Mouse (Mus musculus) neural tube, embryonic 11.5 days (tissue): ENCODE data around the gene Apoe. TPM values are rescaled to one million over a fixed set of nuclear protein-coding genes. Genes with fewer than 3 reads are reported as not detected.

ENCODE experiments used
- ATAC-seq: fragments of 200-750 bp; cut with Nextera tagmentation; 2 replicates; pipeline ENCODE4 v1.8.0; 2017; ENCODE audit warnings: moderate number of reproducible peaks, mild to moderate bottlenecking, moderate TSS enrichment, moderate library complexity; ENCODE audit not compliant: insufficient read depth, low FRiP score, low TSS enrichment
- DNase-seq: peaks from one replicate; pipeline ENCODE4 v3.0.0-alpha.2; 2015; ENCODE audit warnings: low spot score
- H3K27ac ChIP-seq: fragments of 300-500 bp; sonication (generic); 2 replicates; pipeline ENCODE4 v1.5.1; 2014; ENCODE audit warnings: low read depth, mild to moderate bottlenecking, low read length
- H3K27me3 ChIP-seq: fragments of 300-500 bp; sonication (generic); 2 replicates; pipeline ENCODE4 v1.6.1; 2014; ENCODE audit warnings: mild to moderate bottlenecking, low read length, mixed read lengths; ENCODE audit not compliant: control insufficient read depth, insufficient read depth
- H3K36me3 ChIP-seq: fragments of 300-500 bp; sonication (generic); 2 replicates; pipeline ENCODE4 v1.6.1; 2014; ENCODE audit warnings: mild to moderate bottlenecking, low read length, moderate library complexity, mixed read lengths; ENCODE audit not compliant: control insufficient read depth, insufficient read depth
- H3K4me1 ChIP-seq: fragments of 300-500 bp; sonication (generic); 2 replicates; pipeline ENCODE4 v1.6.1; 2014; ENCODE audit warnings: low read length, mixed read lengths; ENCODE audit not compliant: control insufficient read depth, insufficient read depth
- H3K4me2 ChIP-seq: fragments of 300-500 bp; sonication (generic); 2 replicates; pipeline ENCODE4 v1.6.1; 2014; ENCODE audit warnings: low read depth, mild to moderate bottlenecking, moderate library complexity
- H3K4me3 ChIP-seq: fragments of 300-500 bp; sonication (generic); 2 replicates; pipeline ENCODE4 v1.5.1; 2014; ENCODE audit warnings: low read depth, low read length
- H3K9ac ChIP-seq: fragments of 300-500 bp; sonication (generic); 2 replicates; pipeline ENCODE4 v1.6.1; 2014; ENCODE audit warnings: mild to moderate bottlenecking, low read length
- H3K9me3 ChIP-seq: fragments of 300-500 bp; sonication (generic); 2 replicates; pipeline ENCODE4 v1.6.1; 2016; ENCODE audit warnings: low read length; ENCODE audit not compliant: control insufficient read depth
- WGBS: fragments of 180-500 bp; shearing (Covaris S2); extraction: QIAGEN DNeasy Blood & Tissue Kit; methylation state at CpG from one replicate; pipeline ENCODE4 v1.1.7; 2014; 5-methylcytosine and 5-hydroxymethylcytosine counted together
- polyA plus RNA-seq: library from polyadenylated mRNA; unstranded; fragments of >200 nt; fragmentation: Nextera tagmentation; extraction: Ambion mirVana; gene quantifications from 2 replicates; pipeline ENCODE4 v1.2.1, GENCODE M21; 2014

Gene Apoe
- polyA plus RNA-seq, 1 experiment from 2014 or later: 125 TPM

DNA sequence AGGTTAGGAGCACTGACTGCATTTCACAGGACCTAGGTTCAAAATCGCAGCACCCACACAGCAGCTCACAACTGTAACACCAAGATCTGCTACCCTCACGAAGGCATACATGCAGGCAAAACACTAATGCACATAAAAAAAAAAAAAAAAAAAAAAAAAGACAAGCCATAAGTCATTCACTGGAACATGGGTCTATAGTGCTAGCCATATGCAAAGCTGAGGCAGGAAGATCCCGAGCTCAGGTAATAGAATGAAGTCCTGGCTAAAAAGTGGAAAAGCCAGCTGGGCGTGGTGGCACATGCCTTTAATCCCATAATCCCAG is 800 bp upstream of the Apoe start:
- no peak for DNase-seq
- 76% methylated on average over 4 of the region's 4 CpGs for WGBS
- 0 out of 2 replicates have a peak, but pooled peaks cover 4% of the 10 kb centered on the region for H3K36me3 ChIP-seq
- H3K9ac ChIP-seq: no peak overlapping the region
- H3K27me3 ChIP-seq: no peaks in the 10 kb centered on the region
- ATAC-seq: no peak
- no peaks in the 10 kb centered on the region for H3K9me3 ChIP-seq
- no peak overlapping the region for H3K4me2 ChIP-seq
- H3K4me3 ChIP-seq: no peak overlapping the region
- 0 out of 2 replicates have a peak, but pooled peaks cover 7% of the 10 kb centered on the region for H3K4me1 ChIP-seq
- no peak overlapping the region for H3K27ac ChIP-seq

DNA sequence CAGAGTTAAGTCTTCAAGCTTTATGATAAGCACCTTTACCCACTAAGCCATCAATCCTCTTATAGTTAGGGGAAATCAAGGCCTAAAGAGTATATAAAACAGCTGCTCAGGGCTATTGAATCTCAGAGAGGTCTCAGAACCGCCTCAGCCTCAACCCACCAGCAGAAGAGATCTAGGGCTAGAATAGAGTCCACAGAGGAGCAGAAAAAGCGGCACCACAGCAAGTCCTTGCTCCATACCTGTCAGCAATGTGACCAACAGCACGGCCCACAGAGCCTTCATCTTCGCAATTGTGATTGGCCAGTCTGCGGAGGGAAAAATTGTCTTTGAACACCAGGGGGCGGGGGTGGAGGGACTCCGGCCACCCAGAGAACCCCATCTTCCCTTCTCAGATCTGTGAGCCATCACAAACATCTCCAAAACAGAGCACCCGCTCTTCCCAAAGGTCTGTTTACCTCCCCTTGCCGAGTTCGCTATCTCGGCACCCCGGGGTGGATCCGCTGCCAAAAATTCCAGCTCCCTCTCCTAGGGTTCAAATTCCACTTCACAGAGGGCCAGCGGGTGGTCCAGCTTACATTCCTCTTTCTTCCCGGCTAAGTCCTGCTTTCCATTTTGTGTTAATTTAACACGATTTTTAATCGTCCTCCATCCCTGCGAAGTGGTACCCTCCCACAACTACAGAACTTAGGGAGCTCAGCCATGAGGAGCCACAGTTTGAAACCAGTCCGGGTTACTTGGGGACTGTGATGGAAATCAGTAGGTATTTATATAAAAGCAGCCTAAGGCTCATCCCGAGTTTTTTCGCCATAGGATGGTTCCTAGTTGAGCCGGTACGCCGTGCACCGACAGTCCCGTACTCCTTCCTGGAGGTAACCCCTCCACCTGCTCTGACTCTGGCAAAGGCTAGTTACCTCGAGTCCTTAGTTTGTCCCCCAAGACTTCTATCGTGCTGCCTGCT is 760 bp downstream of the Apoe start:
- H3K27me3 ChIP-seq: no peaks in the 10 kb centered on the region
- H3K36me3 ChIP-seq: 0 out of 2 replicates have a peak, but pooled peaks cover 4% of the 10 kb centered on the region
- H3K27ac ChIP-seq: no peak overlapping the region
- DNase-seq (peak; percentile 59), ATAC-seq (no peak)
- peak overlapping the region; percentile 53 for H3K4me2 ChIP-seq
- peak overlapping the region; percentile 29 for H3K4me3 ChIP-seq
- H3K4me1 ChIP-seq: 0 out of 2 replicates have a peak, but pooled peaks cover 7% of the 10 kb centered on the region
- no peaks in the 10 kb centered on the region for H3K9me3 ChIP-seq
- WGBS: 4% methylated on average over 28 of the region's 28 CpGs
- H3K9ac ChIP-seq: peak overlapping the region; percentile 49

DNA sequence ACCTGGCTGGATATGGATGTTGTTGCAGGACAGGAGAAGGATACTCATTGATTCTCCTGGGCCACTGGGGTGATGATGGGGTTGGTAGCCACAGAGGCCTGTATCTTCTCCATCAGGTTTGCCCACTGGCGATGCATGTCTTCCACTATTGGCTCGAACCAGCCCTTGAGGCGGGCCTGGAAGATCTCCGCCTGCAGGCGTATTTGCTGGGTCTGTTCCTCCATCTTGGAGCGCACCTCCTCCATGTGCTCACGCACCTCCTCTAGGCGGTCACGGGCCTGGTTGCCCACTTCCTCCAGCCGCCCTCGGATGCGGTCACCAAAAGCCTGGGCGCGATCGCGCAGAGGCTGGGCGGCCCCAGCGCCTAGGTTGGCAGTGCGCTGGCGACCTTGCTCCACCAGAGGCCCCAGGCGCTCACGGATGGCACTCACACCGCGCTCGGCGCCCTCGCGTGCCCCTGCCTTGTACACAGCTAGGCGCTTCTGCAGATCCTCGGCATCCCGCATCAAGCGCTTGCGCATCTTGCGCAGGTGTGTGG is 2.6 kb downstream of the Apoe start:
- Histone ChIP-seq H3K4me2 (no peak overlapping the region), H3K27ac (no peak overlapping the region), H3K27me3 (no peaks in the 10 kb centered on the region), H3K9me3 (no peaks in the 10 kb centered on the region), H3K36me3 (0 out of 2 replicates have a peak, but pooled peaks cover 4% of the 10 kb centered on the region), H3K4me1 (0 out of 2 replicates have a peak, but pooled peaks cover 7% of the 10 kb centered on the region), H3K4me3 (no peak overlapping the region), H3K9ac (no peak overlapping the region)
- WGBS: 94% methylated on average over 34 of the region's 34 CpGs
- no peak for DNase-seq
- ATAC-seq: no peak

DNA sequence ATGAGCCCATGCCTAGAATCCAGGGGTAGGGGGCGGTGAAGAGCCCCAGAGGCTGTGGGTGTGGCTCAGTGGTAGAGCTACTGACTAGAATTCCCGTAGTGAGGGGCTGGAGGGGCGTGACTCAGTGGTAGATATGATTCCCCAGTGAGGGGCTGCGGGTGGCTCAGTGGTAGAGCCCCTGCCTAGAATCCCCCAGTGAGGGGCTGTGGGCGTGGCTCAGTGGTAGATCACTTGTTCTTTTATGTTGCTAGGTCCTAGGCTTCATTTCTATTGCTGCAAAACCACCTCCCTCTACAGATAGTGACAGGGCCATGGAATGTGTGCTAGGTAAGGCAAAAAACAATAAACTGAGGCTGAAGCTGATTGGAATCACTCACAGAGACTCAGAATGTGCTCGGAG is 3.1 kb downstream of the Apoe start:
- Histone ChIP-seq H3K9me3 (no peaks in the 10 kb centered on the region), H3K27me3 (no peaks in the 10 kb centered on the region), H3K27ac (no peak overlapping the region), H3K36me3 (0 out of 2 replicates have a peak, but pooled peaks cover 4% of the 10 kb centered on the region), H3K4me2 (no peak overlapping the region), H3K4me1 (0 out of 2 replicates have a peak, but pooled peaks cover 7% of the 10 kb centered on the region), H3K4me3 (no peak overlapping the region), H3K9ac (no peak overlapping the region)
- DNase-seq (no peak), ATAC-seq (no peak)
- whole genome bisulfite sequencing: 84% methylated on average over 6 of the region's 6 CpGs

DNA sequence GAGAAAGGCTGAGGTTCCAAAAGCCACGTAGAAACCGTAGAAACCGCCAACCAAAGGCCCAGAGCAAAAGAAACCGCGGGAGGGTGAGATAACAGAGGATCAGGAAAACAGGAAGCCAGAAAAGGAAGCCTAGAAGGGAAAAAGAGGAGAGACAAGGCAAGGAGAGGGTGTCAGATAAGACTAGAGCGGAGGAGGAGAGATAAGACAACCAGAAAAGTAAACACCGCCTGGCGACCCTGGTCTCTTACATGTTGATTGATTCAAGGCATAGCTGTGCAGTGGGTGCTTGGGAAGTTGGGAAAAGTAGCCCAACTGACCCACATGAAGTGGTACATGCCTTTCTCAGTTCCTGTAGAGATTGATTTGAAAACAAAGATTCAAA is 3.8 kb downstream of the Apoe start:
- H3K9me3 ChIP-seq: no peaks in the 10 kb centered on the region
- 67% methylated on average over 8 of the region's 8 CpGs for WGBS
- no peak overlapping the region for H3K4me3 ChIP-seq
- H3K27me3 ChIP-seq: no peaks in the 10 kb centered on the region
- no peak for DNase-seq
- 0 out of 2 replicates have a peak, but pooled peaks cover 7% of the 10 kb centered on the region for H3K4me1 ChIP-seq
- 0 out of 2 replicates have a peak, but pooled peaks cover 4% of the 10 kb centered on the region for H3K36me3 ChIP-seq
- no peak for ATAC-seq
- H3K4me2 ChIP-seq: no peak overlapping the region
- H3K9ac ChIP-seq: no peak overlapping the region
- H3K27ac ChIP-seq: no peak overlapping the region

DNA sequence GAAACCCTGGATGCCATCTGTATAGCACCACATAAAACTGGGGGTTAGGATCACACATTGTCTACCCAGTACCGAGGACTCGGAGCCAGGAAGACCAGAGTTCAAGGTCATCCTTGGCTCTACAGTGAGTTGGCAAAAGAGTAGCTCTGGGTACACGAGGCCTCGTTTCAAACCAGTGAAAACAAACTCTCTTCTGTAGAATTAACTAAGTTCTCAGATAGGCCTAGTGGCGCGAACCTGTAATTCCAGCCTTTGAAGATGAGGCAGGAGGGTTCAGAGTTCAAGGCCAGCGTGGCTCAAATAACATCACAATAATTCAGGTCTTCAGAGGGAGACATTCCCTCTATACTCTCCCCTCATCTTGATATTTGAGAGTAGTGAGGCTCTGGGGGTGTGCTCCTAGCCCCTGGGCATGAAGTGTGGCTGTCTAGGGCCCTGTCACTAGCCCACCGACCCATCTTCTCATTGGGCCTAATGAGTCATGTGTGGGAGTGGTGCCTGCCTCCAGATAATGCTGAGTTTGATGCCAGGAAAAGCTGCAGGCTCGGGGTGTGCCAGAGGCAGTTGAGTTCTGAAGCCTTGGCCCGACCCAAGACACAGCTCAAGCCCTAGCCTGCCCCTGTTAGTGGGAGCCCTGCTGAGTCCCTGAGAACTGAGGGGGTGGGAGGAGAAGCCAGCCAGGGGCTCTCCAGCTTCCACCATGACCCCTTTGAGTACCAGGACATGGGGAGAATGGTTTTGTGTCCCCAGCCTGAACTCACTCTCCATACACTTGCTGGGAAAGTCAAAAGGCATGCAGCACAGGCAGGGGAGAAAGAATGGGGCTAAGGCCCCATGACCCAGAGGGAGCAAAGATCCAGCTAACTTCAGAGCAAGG is 4.4 kb downstream of the Apoe start:
- DNase-seq (no peak), ATAC-seq (no peak)
- Histone ChIP-seq H3K4me2 (no peak overlapping the region), H3K27ac (no peak overlapping the region), H3K4me3 (no peak overlapping the region), H3K9ac (no peak overlapping the region), H3K4me1 (0 out of 2 replicates have a peak, but pooled peaks cover 7% of the 10 kb centered on the region), H3K27me3 (no peaks in the 10 kb centered on the region), H3K36me3 (0 out of 2 replicates have a peak, but pooled peaks cover 4% of the 10 kb centered on the region), H3K9me3 (no peaks in the 10 kb centered on the region)
- 88% methylated on average over 10 of the region's 10 CpGs for WGBS

DNA sequence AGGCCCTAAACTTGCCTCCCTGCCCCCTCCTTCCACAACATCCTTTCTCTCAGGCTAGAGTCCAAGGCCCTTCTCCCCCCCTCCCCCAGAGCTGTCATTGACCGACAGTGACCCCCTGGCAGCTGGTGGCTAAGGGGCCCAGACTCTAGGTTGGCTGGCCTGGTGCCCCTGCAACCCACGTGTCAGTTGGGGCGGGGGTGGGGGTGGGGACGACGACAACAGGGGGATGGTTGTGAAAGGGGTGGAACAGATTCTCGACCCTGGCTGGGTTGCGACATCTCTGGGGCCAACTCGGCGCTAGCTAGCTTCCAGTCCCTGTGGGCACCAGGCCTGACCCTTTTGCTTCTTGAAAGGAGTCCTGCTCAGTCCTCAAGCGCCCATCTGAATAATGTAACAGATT is 5.6 kb downstream of the Apoe start:
- H3K36me3 ChIP-seq: 0 out of 2 replicates have a peak, but pooled peaks cover 4% of the 10 kb centered on the region
- H3K4me3 ChIP-seq: no peak overlapping the region
- no peak for ATAC-seq
- H3K9ac ChIP-seq: no peak overlapping the region
- no peaks in the 10 kb centered on the region for H3K9me3 ChIP-seq
- no peak overlapping the region for H3K27ac ChIP-seq
- no peaks in the 10 kb centered on the region for H3K4me1 ChIP-seq
- H3K27me3 ChIP-seq: no peaks in the 10 kb centered on the region
- no peak overlapping the region for H3K4me2 ChIP-seq
- no peak for DNase-seq
- WGBS: 20% methylated on average over 10 of the region's 10 CpGs
